Mouse (Mus musculus): ENCODE data around the gene Gfi1b. TPM values are rescaled to one million over a fixed set of nuclear protein-coding genes. Genes with fewer than 3 reads are reported as not detected.
A peak's percentile ranks its signal among the peaks of the same experiment; 100 is the strongest.

Gene Gfi1b
- polyA plus RNA-seq, 1 experiment from 2014 or later: 0.51 TPM

GRCm38 (mm10) chr2:28585730-28586129, 36.1 kb downstream of the Gfi1b start:
- no peak for DNase-seq
- 40% methylated on average over 2 of the region's 2 CpGs for WGBS
- H3K4me1 ChIP-seq (ENCODE audit: insufficient read depth): no peaks in the 10 kb centered on the region
- no peak overlapping the region for H3K9ac ChIP-seq
- no peaks in the 10 kb centered on the region for H3K27me3 ChIP-seq (ENCODE audit: insufficient read depth, low read length)
- peaks cover 3% of the 10 kb centered on the region for H3K36me3 ChIP-seq (ENCODE audit: insufficient read depth)
- no peak for ATAC-seq (ENCODE audit: insufficient read depth)
- H3K27ac ChIP-seq (ENCODE audit: low read depth): no peak overlapping the region
- H3K4me3 ChIP-seq (ENCODE audit: low read depth, low read length): no peak overlapping the region
- no peak for TF ChIP-seq CTCF (IDR thresholded peaks at IDR 0.05; ENCODE audit: low read depth)
- H3K4me2 ChIP-seq: no peak overlapping the region
- no peaks in the 10 kb centered on the region for H3K9me3 ChIP-seq (ENCODE audit: low read depth, low read length)

- TF ChIP-seq CTCF (IDR thresholded peaks at IDR 0.05; ENCODE audit: low read depth): peak; percentile 100
- no peak overlapping the region for H3K9ac ChIP-seq
- DNase-seq: peak; percentile 93
- H3K36me3 ChIP-seq (ENCODE audit: insufficient read depth): peaks cover 7% of the 10 kb centered on the region
- no peak overlapping the region for H3K4me3 ChIP-seq (ENCODE audit: low read depth, low read length)
- no peak overlapping the region for H3K4me2 ChIP-seq
- 17% methylated on average over 6 of the region's 6 CpGs for WGBS
- ATAC-seq (ENCODE audit: insufficient read depth): no peak
- H3K27ac ChIP-seq (ENCODE audit: low read depth): no peak overlapping the region
- no peaks in the 10 kb centered on the region for H3K27me3 ChIP-seq (ENCODE audit: insufficient read depth, low read length)
- no peaks in the 10 kb centered on the region for H3K4me1 ChIP-seq (ENCODE audit: insufficient read depth)
- H3K9me3 ChIP-seq (ENCODE audit: low read depth, low read length): no peaks in the 10 kb centered on the region
Measured at GRCm38 (mm10) chr2:28585043-28585571, 36.7 kb downstream of the Gfi1b start.

GRCm38 (mm10) chr2:28583651-28584050, 38.1 kb downstream of the Gfi1b start, which contains the start of gene Gtf3c5:
Gene Gtf3c5 (minus strand): TSS chr2:28583751.
- WGBS: 67% methylated on average over 9 of the region's 9 CpGs
- no peak for DNase-seq
- no peak for TF ChIP-seq CTCF (IDR thresholded peaks at IDR 0.05; ENCODE audit: low read depth)

GRCm38 (mm10) chr2:28582647-28583353, 39.0 kb downstream of the Gfi1b start:
- ATAC-seq (ENCODE audit: insufficient read depth): peak; percentile 93
- Histone ChIP-seq H3K4me2 (peak overlapping the region; percentile 71), H3K36me3 (ENCODE audit: insufficient read depth) (peaks cover 22% of the 10 kb centered on the region), H3K27ac (ENCODE audit: low read depth) (peak overlapping the region; percentile 87), H3K9me3 (ENCODE audit: low read depth, low read length) (no peaks in the 10 kb centered on the region), H3K27me3 (ENCODE audit: insufficient read depth, low read length) (no peaks in the 10 kb centered on the region), H3K4me3 (ENCODE audit: low read depth, low read length) (peak overlapping the region; percentile 67), H3K9ac (peak overlapping the region; percentile 71), H3K4me1 (ENCODE audit: insufficient read depth) (no peaks in the 10 kb centered on the region)
- no peak for TF ChIP-seq CTCF (IDR thresholded peaks at IDR 0.05; ENCODE audit: low read depth)
- under 1% methylated on average over 56 of the region's 56 CpGs for WGBS
- DNase-seq: peak; percentile 94

More at GRCm38 (mm10) chr2:28583651-28584050, 38.1 kb downstream of the Gfi1b start, which contains the start of gene Gtf3c5:
- peak within 1 kb of the TSS; percentile 71 for H3K9ac ChIP-seq
- H3K4me3 ChIP-seq (ENCODE audit: low read depth, low read length): peak within 1 kb of the TSS; percentile 67
- H3K4me1 ChIP-seq (ENCODE audit: insufficient read depth): no peaks in the 10 kb centered on the region
- peak within 1 kb of the TSS; percentile 71 for H3K4me2 ChIP-seq
- peaks cover 15% of the 10 kb centered on the region for H3K36me3 ChIP-seq (ENCODE audit: insufficient read depth)
- H3K27ac ChIP-seq (ENCODE audit: low read depth): peak within 1 kb of the TSS; percentile 87
- no peaks in the 10 kb centered on the region for H3K9me3 ChIP-seq (ENCODE audit: low read depth, low read length)
- H3K27me3 ChIP-seq (ENCODE audit: insufficient read depth, low read length): no peaks in the 10 kb centered on the region
- ATAC-seq (ENCODE audit: insufficient read depth): no peak

GRCm38 (mm10) chr2:28578003-28578402, 43.8 kb downstream of the Gfi1b start:
- Histone ChIP-seq H3K27me3 (ENCODE audit: insufficient read depth, low read length) (no peaks in the 10 kb centered on the region), H3K9ac (no peak overlapping the region), H3K4me1 (ENCODE audit: insufficient read depth) (no peaks in the 10 kb centered on the region), H3K4me2 (no peak overlapping the region), H3K4me3 (ENCODE audit: low read depth, low read length) (no peak overlapping the region), H3K27ac (ENCODE audit: low read depth) (no peak overlapping the region), H3K9me3 (ENCODE audit: low read depth, low read length) (no peaks in the 10 kb centered on the region), H3K36me3 (ENCODE audit: insufficient read depth) (peaks cover 66% of the 10 kb centered on the region)
- 62% methylated on average over 5 of the region's 5 CpGs for WGBS
- ATAC-seq (ENCODE audit: insufficient read depth) (no peak), DNase-seq (peak; percentile 23)
- TF ChIP-seq CTCF (IDR thresholded peaks at IDR 0.05; ENCODE audit: low read depth): peak; percentile 49

GRCm38 (mm10) chr2:28576815-28577214, 45.0 kb downstream of the Gfi1b start:
- whole genome bisulfite sequencing: 69% methylated on average over 3 of the region's 3 CpGs
- no peak overlapping the region for H3K9ac ChIP-seq
- TF ChIP-seq CTCF (IDR thresholded peaks at IDR 0.05; ENCODE audit: low read depth): no peak
- no peaks in the 10 kb centered on the region for H3K27me3 ChIP-seq (ENCODE audit: insufficient read depth, low read length)
- ATAC-seq (ENCODE audit: insufficient read depth) (peak; percentile 64; the same call in 1 of the 2 replicates), DNase-seq (peak; percentile 73)
- H3K36me3 ChIP-seq (ENCODE audit: insufficient read depth): peaks cover 78% of the 10 kb centered on the region
- H3K4me1 ChIP-seq (ENCODE audit: insufficient read depth): no peaks in the 10 kb centered on the region
- no peaks in the 10 kb centered on the region for H3K9me3 ChIP-seq (ENCODE audit: low read depth, low read length)
- H3K4me2 ChIP-seq: no peak overlapping the region
- H3K27ac ChIP-seq (ENCODE audit: low read depth): no peak overlapping the region
- no peak overlapping the region for H3K4me3 ChIP-seq (ENCODE audit: low read depth, low read length)

GRCm38 (mm10) chr2:28575341-28575740, 46.4 kb downstream of the Gfi1b start:
- ATAC-seq (ENCODE audit: insufficient read depth) (no peak), DNase-seq (no peak)
- no peak overlapping the region for H3K9ac ChIP-seq
- no peak overlapping the region for H3K4me3 ChIP-seq (ENCODE audit: low read depth, low read length)
- TF ChIP-seq CTCF (IDR thresholded peaks at IDR 0.05; ENCODE audit: low read depth): no peak
- H3K27me3 ChIP-seq (ENCODE audit: insufficient read depth, low read length): no peaks in the 10 kb centered on the region
- peaks cover 86% of the 10 kb centered on the region for H3K36me3 ChIP-seq (ENCODE audit: insufficient read depth)
- 62% methylated on average over 4 of the region's 4 CpGs for WGBS
- H3K4me1 ChIP-seq (ENCODE audit: insufficient read depth): no peaks in the 10 kb centered on the region
- H3K9me3 ChIP-seq (ENCODE audit: low read depth, low read length): no peaks in the 10 kb centered on the region
- H3K27ac ChIP-seq (ENCODE audit: low read depth): no peak overlapping the region
- no peak overlapping the region for H3K4me2 ChIP-seq

All from lung, embryonic 14.5 days (tissue).